Mouse (Mus musculus) cortical plate, adult 2 months (tissue): ENCODE data around the gene Rnf34.

Experiments used
- CTCF ChIP-seq: fragments of 200-500 bp; IDR thresholded peaks from 2 replicates; pipeline ENCODE4 v1.5.1; 2011; ENCODE audit warnings: mild to moderate bottlenecking, control low read depth, low read length; ENCODE audit not compliant: insufficient read depth; ENCODE audit errors: extremely low read depth
- POLR2A ChIP-seq: fragments of 200-500 bp; IDR thresholded peaks from 2 replicates; pipeline ENCODE4 v1.6.1; 2011; ENCODE audit warnings: mild to moderate bottlenecking, low read length, control low read depth; ENCODE audit not compliant: insufficient read depth; ENCODE audit errors: extremely low read depth

DNA sequence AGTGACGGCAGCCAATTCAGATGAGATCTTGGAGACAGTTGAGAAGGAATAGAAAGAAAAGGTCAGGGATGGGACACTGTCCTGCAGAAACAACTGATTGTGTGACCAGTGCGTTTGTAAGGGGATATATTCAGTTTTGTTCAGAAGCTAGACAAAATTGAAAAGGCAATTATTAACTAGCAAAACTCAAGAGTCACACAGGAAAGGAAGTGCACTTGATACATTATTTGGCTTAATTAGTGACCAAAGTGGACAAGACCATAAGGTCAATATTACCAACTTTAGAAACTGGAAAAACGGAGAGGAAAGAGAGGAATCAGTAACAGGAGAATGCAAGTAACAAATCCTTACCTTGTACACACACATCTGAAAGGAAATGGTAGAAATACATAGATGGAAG is 26.8 kb downstream of the Rnf34 start:
- no peak for TF ChIP-seq POLR2A
- no peak for TF ChIP-seq CTCF
